Mouse (Mus musculus): Measurements from ENCODE around the gene Vdr. TPM values are rescaled to one million over a fixed set of nuclear protein-coding genes. Genes with fewer than 3 reads are reported as not detected.

Vdr gene
- polyA plus RNA-seq, 1 experiment from 2014 or later, result 0.97 TPM

DNA sequence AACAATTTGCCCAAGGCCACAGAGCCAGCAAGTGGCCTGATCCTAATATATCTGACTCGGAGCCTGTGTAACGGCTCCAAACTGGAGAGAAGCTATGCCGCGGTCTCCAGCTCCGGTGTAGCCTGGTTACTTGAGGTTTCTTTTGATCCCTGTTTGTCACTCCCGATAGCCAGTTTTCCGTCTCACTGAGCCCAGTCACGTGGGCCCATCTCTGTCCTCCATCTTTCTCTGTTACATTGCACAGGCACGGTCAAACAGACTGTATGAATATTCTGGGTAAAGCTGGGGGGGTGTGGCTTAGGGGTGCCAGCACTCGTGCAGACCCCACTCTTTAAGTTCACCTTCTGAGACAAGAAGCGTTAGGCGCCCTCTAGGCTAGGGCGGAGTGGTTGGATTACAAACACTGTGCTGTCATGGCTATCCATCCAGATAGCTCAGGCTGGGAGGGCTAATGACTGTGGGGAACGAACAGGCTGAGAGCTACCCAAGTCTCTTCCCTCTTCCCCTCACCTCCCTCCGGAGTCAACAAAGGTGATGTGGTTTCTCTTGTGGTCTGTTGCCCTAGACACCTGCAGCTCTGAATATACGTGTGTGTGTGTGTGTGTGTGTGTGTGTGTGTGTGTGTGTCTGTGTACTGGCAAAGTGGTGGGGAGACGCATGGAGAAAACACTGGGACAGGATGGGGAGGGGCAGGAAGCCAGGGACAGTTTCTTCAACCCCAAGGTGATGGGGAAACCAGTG lies 74.1 kb downstream of the Vdr start:
- no peak overlapping the region for H3K4me3 ChIP-seq
- H3K4me2 ChIP-seq (replicated peaks), result no peak overlapping the region
- H3K9me3 ChIP-seq, result no peaks in the 10 kb centered on the region
- H3K36me3 ChIP-seq, result no peaks in the 10 kb centered on the region
- H3K27me3 ChIP-seq, result no peaks in the 10 kb centered on the region
- no peak for ATAC-seq (ENCODE audit: insufficient number of reproducible peaks, insufficient read depth, low FRiP score, low TSS enrichment)
- H3K9ac ChIP-seq, result no peak overlapping the region
- WGBS, result 56% methylated on average over 17 of the region's 17 CpGs
- H3K27ac ChIP-seq, result no peak overlapping the region
- peaks cover 15% of the 10 kb centered on the region for H3K4me1 ChIP-seq

DNA sequence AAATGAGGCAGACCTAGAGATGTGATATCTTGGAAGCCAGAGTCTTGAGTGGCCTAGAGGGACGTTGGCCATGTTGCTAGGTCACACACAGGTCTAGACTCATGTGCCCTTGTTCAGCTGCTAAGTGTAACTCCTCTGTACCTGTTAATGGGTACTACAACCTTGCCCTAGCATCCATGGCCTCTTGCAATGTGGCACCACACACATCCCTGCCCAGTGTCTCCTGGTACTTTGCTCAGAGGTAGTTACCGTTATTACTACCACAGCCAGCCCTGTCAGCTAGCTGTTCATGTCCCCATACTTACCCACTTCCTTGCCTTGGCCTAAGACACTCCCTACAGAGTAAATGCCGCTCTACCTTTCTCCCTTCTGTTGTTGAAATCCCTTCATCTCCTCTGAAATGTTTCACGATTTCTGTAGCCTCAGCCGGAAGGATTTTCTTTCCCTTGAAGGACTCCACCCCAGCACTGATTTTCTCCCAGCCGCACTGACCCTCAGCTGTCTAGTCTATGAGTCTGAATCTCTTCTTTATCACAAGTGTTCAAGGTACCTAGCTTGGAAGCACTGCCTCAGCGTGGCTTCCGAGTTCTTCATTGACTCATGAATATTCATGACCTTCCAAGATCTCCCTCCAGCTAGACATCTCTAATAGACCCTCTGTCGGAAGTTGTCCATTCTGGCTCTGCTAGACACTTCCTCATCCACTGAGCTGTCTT lies 77.5 kb downstream of the Vdr start:
- no peaks in the 10 kb centered on the region for H3K27me3 ChIP-seq
- no peak overlapping the region for H3K27ac ChIP-seq
- H3K4me2 ChIP-seq (replicated peaks), result no peak overlapping the region
- ATAC-seq (ENCODE audit: insufficient number of reproducible peaks, insufficient read depth, low FRiP score, low TSS enrichment), result no peak
- no peak overlapping the region for H3K4me3 ChIP-seq
- H3K4me1 ChIP-seq, result peaks cover 33% of the 10 kb centered on the region
- no peaks in the 10 kb centered on the region for H3K36me3 ChIP-seq
- 49% methylated on average over 9 of the region's 9 CpGs for WGBS
- no peaks in the 10 kb centered on the region for H3K9me3 ChIP-seq
- no peak overlapping the region for H3K9ac ChIP-seq

DNA sequence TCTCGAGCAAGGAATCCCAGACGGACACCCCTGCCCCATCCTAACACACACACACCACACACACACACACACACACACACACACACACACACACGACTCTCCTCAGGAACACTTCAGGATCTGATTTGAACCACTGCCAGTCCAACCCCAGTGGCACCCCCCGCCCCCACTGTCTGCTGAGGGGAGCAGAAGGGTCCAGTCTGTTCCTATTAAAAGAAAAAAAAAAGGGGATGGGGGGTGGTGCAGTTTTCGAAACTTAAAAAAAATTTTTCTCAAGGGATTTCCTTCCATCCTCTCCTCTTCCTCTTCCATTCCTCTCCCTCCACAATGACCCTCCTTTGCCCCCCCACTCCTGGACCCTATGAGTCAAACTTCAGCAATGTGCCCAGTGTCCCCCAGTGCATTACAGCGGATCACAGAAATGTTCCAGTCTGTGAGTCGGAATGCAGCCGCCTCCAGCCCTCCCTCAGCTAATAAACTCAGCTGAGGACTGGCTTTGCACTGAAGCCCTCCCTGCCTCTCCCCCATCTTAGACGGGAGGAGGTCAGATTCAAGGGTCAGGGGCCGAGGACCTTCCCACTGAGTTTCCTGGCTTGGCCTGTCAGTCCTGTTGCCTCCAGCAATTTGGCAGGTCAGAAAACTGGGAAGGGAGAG lies 78.3 kb downstream of the Vdr start:
- peak overlapping the region; percentile 97 for H3K9ac ChIP-seq
- peak overlapping the region; percentile 74 for H3K4me3 ChIP-seq
- H3K4me2 ChIP-seq (replicated peaks), result peak overlapping the region; percentile 77
- H3K36me3 ChIP-seq, result no peaks in the 10 kb centered on the region
- ATAC-seq (ENCODE audit: insufficient number of reproducible peaks, insufficient read depth, low FRiP score, low TSS enrichment), result no peak; the same call in 1 of the 2 replicates
- H3K4me1 ChIP-seq, result peaks cover 38% of the 10 kb centered on the region
- no peaks in the 10 kb centered on the region for H3K27me3 ChIP-seq
- WGBS, result 2% methylated on average over 10 of the region's 10 CpGs
- peak overlapping the region; percentile 97 for H3K27ac ChIP-seq
- H3K9me3 ChIP-seq, result no peaks in the 10 kb centered on the region

DNA sequence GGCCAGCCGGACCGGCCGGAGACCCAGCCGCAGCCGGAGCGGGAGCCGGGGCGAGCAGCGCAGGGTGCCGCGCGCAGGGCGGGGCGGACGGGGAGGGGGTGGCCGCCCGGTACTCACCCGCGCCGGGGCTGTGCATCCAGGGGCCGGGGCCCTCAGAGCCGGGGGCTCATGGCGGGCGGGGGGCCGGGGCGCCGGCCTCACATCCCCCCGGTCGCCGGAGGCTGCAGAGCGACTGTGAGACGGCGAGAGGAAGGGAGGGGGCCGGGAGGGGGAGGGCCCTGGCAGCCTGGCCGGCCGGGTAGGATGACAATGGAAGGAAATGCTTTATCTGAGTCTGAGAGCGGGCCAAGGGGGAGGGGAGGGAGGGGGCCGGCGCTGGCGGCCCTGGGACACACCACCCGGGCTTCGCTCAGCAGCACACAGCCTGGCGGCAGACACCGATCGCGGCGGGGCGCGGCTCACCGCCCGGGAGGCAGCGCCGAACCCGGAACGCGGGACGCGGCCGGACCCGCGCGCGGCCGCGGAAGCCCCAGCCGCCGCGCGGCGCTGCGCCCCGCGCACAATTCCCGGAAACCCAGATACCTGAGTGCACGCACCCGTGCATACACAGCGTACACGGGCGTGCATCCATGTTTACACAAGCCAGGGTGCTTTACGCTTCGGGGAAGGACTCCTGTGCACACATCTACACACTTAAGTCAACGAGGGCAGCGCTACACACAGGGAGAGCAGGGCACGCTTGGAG lies 79.0 kb downstream of the Vdr start:
- peak overlapping the region; percentile 74 for H3K4me3 ChIP-seq
- no peaks in the 10 kb centered on the region for H3K27me3 ChIP-seq
- peak overlapping the region; percentile 97 for H3K27ac ChIP-seq
- H3K36me3 ChIP-seq, result no peaks in the 10 kb centered on the region
- H3K4me2 ChIP-seq (replicated peaks), result peak overlapping the region; percentile 77
- peaks cover 45% of the 10 kb centered on the region for H3K4me1 ChIP-seq
- H3K9ac ChIP-seq, result peak overlapping the region; percentile 97
- peak; percentile 80 for ATAC-seq (ENCODE audit: insufficient number of reproducible peaks, insufficient read depth, low FRiP score, low TSS enrichment)
- WGBS, result under 1% methylated on average over 63 of the region's 84 CpGs
- H3K9me3 ChIP-seq, result no peaks in the 10 kb centered on the region

DNA sequence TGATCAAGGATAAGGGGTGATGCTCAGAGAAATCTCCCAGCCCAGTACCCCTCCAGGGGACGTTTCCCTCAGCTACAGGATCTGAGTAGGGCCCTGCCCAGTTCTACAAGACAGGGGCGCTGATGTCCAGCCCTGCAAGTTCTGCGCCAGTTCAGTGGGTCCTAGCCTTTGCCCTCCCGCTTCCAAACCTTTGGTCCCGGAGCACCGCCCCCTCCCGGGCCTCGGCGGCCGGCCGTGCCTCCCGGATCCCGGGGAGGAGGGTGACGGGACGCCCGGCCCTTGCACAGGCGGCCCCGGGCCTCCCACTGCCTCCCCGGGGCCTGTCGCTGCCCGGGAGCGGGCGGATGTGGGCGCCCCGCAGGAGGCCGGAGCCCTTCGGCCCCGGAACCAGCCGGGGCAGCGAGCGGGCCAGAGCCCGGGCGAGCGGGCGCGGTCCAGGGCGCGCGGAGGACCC lies 79.6 kb downstream of the Vdr start:
- Histone ChIP-seq H3K27ac (peak overlapping the region; percentile 97), H3K36me3 (no peaks in the 10 kb centered on the region), H3K4me3 (peak overlapping the region; percentile 74), H3K4me1 (peaks cover 51% of the 10 kb centered on the region), H3K4me2 (replicated peaks) (peak overlapping the region; percentile 77), H3K9me3 (no peaks in the 10 kb centered on the region), H3K9ac (peak overlapping the region; percentile 97), H3K27me3 (no peaks in the 10 kb centered on the region)
- no peak; the same call in none of the 2 replicates for ATAC-seq (ENCODE audit: insufficient number of reproducible peaks, insufficient read depth, low FRiP score, low TSS enrichment)
- WGBS, result under 1% methylated on average over 38 of the region's 39 CpGs

DNA sequence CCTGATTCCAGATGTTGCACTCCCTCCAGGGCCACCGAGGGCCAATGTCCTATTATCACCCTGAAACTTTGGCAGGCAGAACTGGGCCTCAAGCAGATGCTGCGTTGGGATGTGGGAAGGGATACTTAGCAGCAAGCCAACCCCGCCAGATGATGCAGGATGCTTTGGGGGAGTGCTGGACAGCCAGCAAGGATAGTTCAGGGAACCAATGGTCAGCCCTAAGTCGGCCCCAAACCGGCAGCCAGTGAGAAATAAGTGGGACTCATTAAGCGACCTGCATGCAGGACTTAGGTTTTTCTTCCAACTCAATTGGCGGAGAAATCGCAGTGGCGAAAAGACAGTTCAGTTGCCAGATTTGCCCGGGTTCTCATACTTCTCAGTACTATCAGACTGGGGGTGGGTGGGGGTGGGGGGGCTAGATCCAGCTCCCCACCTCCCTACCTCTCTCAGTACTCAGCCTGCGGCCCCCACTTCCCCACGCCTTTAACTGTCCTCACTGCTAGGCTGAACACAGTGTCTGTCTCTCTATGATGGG lies 80.1 kb downstream of the Vdr start:
- Histone ChIP-seq H3K9ac (peak overlapping the region; percentile 97), H3K4me2 (replicated peaks) (peak overlapping the region; percentile 77), H3K4me1 (peaks cover 56% of the 10 kb centered on the region), H3K27ac (peak overlapping the region; percentile 97), H3K9me3 (no peaks in the 10 kb centered on the region), H3K36me3 (no peaks in the 10 kb centered on the region), H3K4me3 (peak overlapping the region; percentile 74), H3K27me3 (no peaks in the 10 kb centered on the region)
- ATAC-seq (ENCODE audit: insufficient number of reproducible peaks, insufficient read depth, low FRiP score, low TSS enrichment), result no peak
- 9% methylated on average over 12 of the region's 12 CpGs for WGBS

DNA sequence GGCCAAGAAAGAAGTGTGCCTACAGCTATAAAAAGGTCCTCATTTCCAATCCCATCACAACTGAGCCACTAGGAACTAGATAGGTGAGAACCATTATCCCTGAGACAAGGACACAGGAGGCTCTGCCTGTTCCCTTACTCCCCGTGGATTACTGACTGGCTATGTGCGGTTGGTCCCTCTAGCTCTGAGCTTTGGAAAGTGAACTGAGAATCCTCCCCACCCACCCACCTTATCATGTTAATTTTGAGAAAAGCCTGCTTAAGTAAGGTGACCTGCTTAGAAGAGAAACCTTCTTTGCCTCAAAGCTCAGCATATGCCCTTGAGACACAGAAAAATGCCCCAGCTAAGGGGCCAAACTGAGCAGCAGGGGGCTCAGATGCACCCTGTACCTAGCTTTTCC lies 81.0 kb downstream of the Vdr start:
- Histone ChIP-seq H3K4me1 (peaks cover 65% of the 10 kb centered on the region), H3K36me3 (no peaks in the 10 kb centered on the region), H3K9ac (0 out of 2 replicates have a peak overlapping the region, but pooled peaks have one; percentile 97), H3K4me3 (peak overlapping the region; percentile 74; the same call in 1 of the 2 replicates), H3K27ac (peak overlapping the region; percentile 61), H3K9me3 (no peaks in the 10 kb centered on the region), H3K4me2 (replicated peaks) (peak overlapping the region; percentile 77), H3K27me3 (no peaks in the 10 kb centered on the region)
- ATAC-seq (ENCODE audit: insufficient number of reproducible peaks, insufficient read depth, low FRiP score, low TSS enrichment), result no peak
- 40% methylated on average over 2 of the region's 2 CpGs for WGBS

DNA sequence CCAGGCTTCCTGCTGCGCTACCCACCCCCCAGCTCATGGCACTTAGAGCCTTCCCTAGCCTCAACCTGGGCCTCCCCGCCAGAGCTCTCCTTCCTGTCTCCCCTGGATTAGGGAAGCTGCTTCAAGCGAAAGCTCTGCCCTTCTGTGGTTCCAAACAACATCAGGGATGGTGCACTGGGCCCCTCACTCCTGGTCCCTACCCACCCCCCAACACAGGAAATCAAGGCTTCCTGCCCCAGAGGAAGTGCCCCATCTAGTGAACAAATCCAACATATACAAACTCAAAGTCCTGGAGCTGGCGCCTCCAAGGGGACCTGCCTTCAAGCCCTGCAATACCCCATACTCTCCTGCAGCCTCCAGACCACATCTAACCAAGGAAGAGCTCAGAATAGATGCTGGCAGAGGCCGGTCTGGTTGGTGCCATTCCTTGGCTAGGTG lies 81.5 kb downstream of the Vdr start:
- no peak overlapping the region for H3K9ac ChIP-seq
- H3K4me3 ChIP-seq, result no peak overlapping the region
- ATAC-seq (ENCODE audit: insufficient number of reproducible peaks, insufficient read depth, low FRiP score, low TSS enrichment), result no peak
- H3K9me3 ChIP-seq, result no peaks in the 10 kb centered on the region
- peaks cover 5% of the 10 kb centered on the region for H3K36me3 ChIP-seq
- 42% methylated on average over 5 of the region's 5 CpGs for WGBS
- H3K4me2 ChIP-seq (replicated peaks), result peak overlapping the region; percentile 77
- H3K4me1 ChIP-seq, result peaks cover 68% of the 10 kb centered on the region
- H3K27me3 ChIP-seq, result no peaks in the 10 kb centered on the region
- peak overlapping the region; percentile 61 for H3K27ac ChIP-seq

DNA sequence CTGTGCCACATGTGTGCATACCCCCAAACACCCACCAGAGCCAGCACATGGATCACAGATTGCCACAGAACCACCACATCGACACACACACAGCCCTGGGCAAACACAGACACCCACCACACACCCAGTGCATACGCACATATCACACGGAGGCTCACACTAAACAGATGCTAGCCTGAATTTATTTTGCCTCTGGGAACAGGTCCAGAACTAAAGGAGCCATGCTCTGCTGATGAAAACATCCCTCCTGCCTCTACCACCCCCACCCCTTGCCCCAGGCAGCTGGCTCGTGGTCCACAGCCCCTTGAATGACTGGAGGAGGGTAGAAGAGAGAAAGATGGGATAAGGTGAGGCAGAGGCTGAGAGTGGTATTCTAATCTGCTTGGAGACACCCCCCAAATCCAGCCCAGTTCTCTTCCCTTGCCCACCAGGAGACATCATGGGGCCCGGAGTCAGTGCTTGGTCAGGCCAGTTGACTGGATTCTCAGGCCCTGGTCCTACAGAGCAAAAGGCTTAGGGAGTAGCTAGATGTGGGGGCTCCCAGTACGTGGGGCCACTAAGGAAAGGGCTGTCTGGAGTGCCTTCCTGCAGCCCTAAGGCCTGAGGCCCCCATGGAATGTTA lies 82.1 kb downstream of the Vdr start:
- H3K4me1 ChIP-seq, result peaks cover 71% of the 10 kb centered on the region
- no peak overlapping the region for H3K4me3 ChIP-seq
- peaks cover 8% of the 10 kb centered on the region for H3K36me3 ChIP-seq
- no peak for ATAC-seq (ENCODE audit: insufficient number of reproducible peaks, insufficient read depth, low FRiP score, low TSS enrichment)
- WGBS, result 40% methylated on average over 6 of the region's 6 CpGs
- H3K9ac ChIP-seq, result no peak overlapping the region
- no peaks in the 10 kb centered on the region for H3K9me3 ChIP-seq
- H3K27me3 ChIP-seq, result no peaks in the 10 kb centered on the region
- peak overlapping the region; percentile 61 for H3K27ac ChIP-seq
- peak overlapping the region; percentile 77 for H3K4me2 ChIP-seq (replicated peaks)

DNA sequence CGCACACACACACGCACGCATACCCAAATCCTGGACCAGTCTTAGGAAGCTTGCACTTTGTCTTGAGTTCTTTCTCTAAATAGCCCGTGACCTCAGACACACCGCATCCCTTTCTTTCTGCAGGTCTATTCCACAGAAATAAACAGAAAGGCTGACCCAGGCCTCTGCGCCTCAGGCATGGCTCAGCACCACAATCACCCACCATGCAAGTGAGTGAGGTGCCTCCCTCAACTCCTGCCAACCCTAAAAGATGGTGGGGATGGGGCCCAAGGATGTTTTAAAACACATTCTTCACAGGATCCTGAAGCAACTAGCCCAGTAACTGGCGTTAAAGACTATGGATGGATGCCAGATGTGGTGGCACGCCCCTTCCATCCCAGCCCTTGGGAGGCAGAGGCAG lies 83.0 kb downstream of the Vdr start:
- H3K9me3 ChIP-seq, result no peaks in the 10 kb centered on the region
- no peak overlapping the region for H3K27ac ChIP-seq
- H3K36me3 ChIP-seq, result peaks cover 8% of the 10 kb centered on the region
- ATAC-seq (ENCODE audit: insufficient number of reproducible peaks, insufficient read depth, low FRiP score, low TSS enrichment), result no peak
- 79% methylated on average over 8 of the region's 8 CpGs for WGBS
- peaks cover 76% of the 10 kb centered on the region for H3K4me1 ChIP-seq
- no peak overlapping the region for H3K9ac ChIP-seq
- H3K4me2 ChIP-seq (replicated peaks), result no peak overlapping the region
- no peaks in the 10 kb centered on the region for H3K27me3 ChIP-seq
- H3K4me3 ChIP-seq, result no peak overlapping the region

All from embryonic facial prominence, embryonic 12.5 days (tissue).